In the genomic region with DNA sequence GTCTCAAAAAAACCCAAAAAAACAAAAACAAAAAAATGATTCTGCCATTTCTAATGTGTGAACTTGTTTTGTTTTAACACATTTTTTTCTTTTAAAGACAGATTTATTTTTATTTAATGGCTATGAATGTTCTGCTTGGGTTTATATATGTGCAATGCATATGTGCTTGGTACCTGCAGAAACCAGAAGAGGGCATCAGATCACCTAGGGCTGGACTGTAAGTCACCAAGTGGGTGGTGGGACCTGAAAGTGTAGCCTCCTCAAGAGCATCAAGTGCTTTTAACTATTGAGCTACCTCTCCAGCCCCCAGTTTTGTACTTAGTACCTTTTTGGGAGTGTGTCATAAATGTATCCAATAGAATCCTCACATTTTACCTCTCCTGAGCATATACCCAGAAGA, we compare ENCODE assay signal across 15 mouse cellular contexts. TPM values are rescaled to one million over a fixed set of nuclear protein-coding genes. Genes with fewer than 3 reads are reported as not detected.
DNase-seq lines count a peak whose midpoint lies in the region; ATAC-seq and TF ChIP-seq lines count a peak whose summit lies in the region.
"Had no signal": no experiment of that assay in that cellular context is flagged by ENCODE, and none has a peak within 500 bp of the region (broad histone marks: within the 10 kb centered on the region; RNA-seq: fewer than 3 reads in every experiment).

No protein-coding gene starts in this region.

- peaks cover 4% of the 10 kb centered on the region; the same call in 1 of the 2 replicates for H3K36me3 ChIP-seq in kidney, postnatal 0 days (ENCODE audit: insufficient read depth, low read length)
- H3K36me3 ChIP-seq in ES-Bruce4 (ENCODE audit: control insufficient read depth, insufficient read depth, low read length, poor library complexity, severe bottlenecking) = 0 out of 2 replicates have a peak, but pooled peaks cover 2% of the 10 kb centered on the region

- no peaks in the 10 kb centered on the region for H3K4me1 ChIP-seq in kidney, postnatal 0 days (replicated peaks; ENCODE audit: insufficient read depth, low read length)
- no peaks in the 10 kb centered on the region for H3K4me1 ChIP-seq in ES-Bruce4 (ENCODE audit: control insufficient read depth, insufficient read depth, low read length)
- H3K4me1 ChIP-seq: embryonic facial prominence, embryonic 10.5 days had no signal

- no peak overlapping the region for H3K27ac ChIP-seq in kidney, postnatal 0 days
- H3K27ac ChIP-seq in ES-Bruce4 (ENCODE audit: insufficient read depth, low read length) = no peak overlapping the region
- H3K27ac ChIP-seq: embryonic facial prominence, embryonic 10.5 days; liver, embryonic 13.5 days had no signal

- no peak for ATAC-seq in kidney, postnatal 0 days (replicated peaks; ENCODE audit: low FRiP score, low read depth)
- 0 out of 2 replicates have a peak, but pooled peaks have one; percentile 52 for ATAC-seq in megakaryocyte-erythroid progenitor cell, adult 5-6 weeks (replicated peaks; ENCODE audit: low FRiP score, low TSS enrichment, poor library complexity, severe bottlenecking)
- ATAC-seq: activated CD4-positive, CD25-positive, alpha-beta regulatory T cell, adult 4 months had no signal

- H3K4me2 ChIP-seq in kidney, postnatal 0 days (ENCODE audit: low read length) = no peak overlapping the region
- H3K4me2 ChIP-seq: liver, embryonic 13.5 days had no signal

- no peak overlapping the region for H3K4me3 ChIP-seq in kidney, postnatal 0 days (replicated peaks; ENCODE audit: low read depth, low read length)
- no peak overlapping the region for H3K4me3 ChIP-seq in ES-Bruce4 (ENCODE audit: low read depth, low read length)
- H3K4me3 ChIP-seq: embryonic facial prominence, embryonic 10.5 days; liver, embryonic 13.5 days had no signal

- no peak for TF ChIP-seq POLR2A in ES-Bruce4 (IDR thresholded peaks at IDR 0.05; ENCODE audit: insufficient read depth, low read length)

- H3K9ac ChIP-seq in kidney, postnatal 0 days (ENCODE audit: low read depth, low read length) = no peak overlapping the region
- H3K9ac ChIP-seq in ES-Bruce4 (ENCODE audit: low read depth, poor library complexity, severe bottlenecking) = no peak overlapping the region
- H3K9ac ChIP-seq: liver, embryonic 13.5 days had no signal

- TF ChIP-seq CTCF in kidney, postnatal 0 days (IDR thresholded peaks at IDR 0.05; ENCODE audit: low read depth) = peak; percentile 45
- peak; percentile 35 for TF ChIP-seq CTCF in ES-Bruce4 (IDR thresholded peaks at IDR 0.05; ENCODE audit: low read depth, low read length)

- TF ChIP-seq EP300 in ES-Bruce4 (IDR thresholded peaks at IDR 0.05; ENCODE audit: insufficient read depth, low read depth, low read length) = no peak

- no peak for DNase-seq in kidney, postnatal 0 days (ENCODE audit: low spot score)
- DNase-seq in kidney, adult 9 months = no peak
- DNase-seq in 416B (ENCODE audit: low read depth) = peak; percentile 49
- DNase-seq in urinary bladder, postnatal 10 days (ENCODE audit: low spot score) = no peak
- DNase-seq in right cerebral cortex, postnatal 10 days (ENCODE audit: low spot score in 2 of 2) = no peak
- DNase-seq: cerebellum, adult 9-10 months; kidney, adult 2 months; liver, embryonic 13.5 days had no signal

- no peaks in the 10 kb centered on the region for H3K9me3 ChIP-seq in kidney, postnatal 0 days (replicated peaks; ENCODE audit: low read length)
- no peaks in the 10 kb centered on the region for H3K9me3 ChIP-seq in ES-Bruce4 (replicated peaks; ENCODE audit: control insufficient read depth, insufficient read depth, low read length, poor library complexity, severe bottlenecking)
- H3K9me3 ChIP-seq: embryonic facial prominence, embryonic 10.5 days; G1E; liver, embryonic 13.5 days had no signal

- H3K27me3 ChIP-seq in kidney, postnatal 0 days (ENCODE audit: insufficient read depth, low read length) = no peaks in the 10 kb centered on the region
- H3K27me3 ChIP-seq in ES-Bruce4 (ENCODE audit: control insufficient read depth, insufficient read depth, low read length, poor library complexity, severe bottlenecking) = no peaks in the 10 kb centered on the region
- H3K27me3 ChIP-seq: liver, embryonic 13.5 days had no signal

RNA-seq across cellular contexts. Expression of a gene that starts 4.9 kb away (rescaled TPM):
- 0.08 TPM in 1 of 2 replicates, not detected in the other for polyA plus RNA-seq in kidney, postnatal 0 days (2015; fragmentation: Nextera tagmentation; extraction: Ambion mirVana)
- polyA plus RNA-seq in ES-Bruce4 (2011; ENCODE audit: insufficient read depth, insufficient read length, low read depth, missing spikeins) = 0.91 TPM in 1 of 2 replicates, not detected in the other
- total RNA-seq in megakaryocyte-erythroid progenitor cell, adult 5-6 weeks (2014; fragmentation: Nextera tagmentation) = 6.4 and 10.1 TPM in 2 replicates
- 4.0 and 9.3 TPM in 2 replicates for total RNA-seq in megakaryocyte-erythroid progenitor cell, adult 5-6 weeks (2017)
- total RNA-seq: heart, adult 8-10 months had no signal
- polyA plus RNA-seq: G1E had no signal

RNA-seq across cellular contexts. Expression of a gene that starts 18.2 kb away (rescaled TPM):
- 0.12 and 0.14 TPM in 2 replicates for polyA plus RNA-seq in kidney, postnatal 0 days (2015; fragmentation: Nextera tagmentation; extraction: Ambion mirVana)
- polyA plus RNA-seq in ES-Bruce4 (2011; ENCODE audit: insufficient read depth, insufficient read length, low read depth, missing spikeins) = not detected in 2 replicates
- total RNA-seq in megakaryocyte-erythroid progenitor cell, adult 5-6 weeks (2014; fragmentation: Nextera tagmentation) = not detected in 2 replicates
- not detected in 2 replicates for total RNA-seq in megakaryocyte-erythroid progenitor cell, adult 5-6 weeks (2017)
- total RNA-seq: heart, adult 8-10 months; hematopoietic stem cell, adult 5-6 weeks had no signal
- polyA plus RNA-seq: embryonic facial prominence, embryonic 10.5 days had no signal

RNA-seq across cellular contexts. Expression of a gene that starts 18.2 kb away (rescaled TPM):
- polyA plus RNA-seq in kidney, postnatal 0 days (2015; fragmentation: Nextera tagmentation; extraction: Ambion mirVana) = 15.9 and 16.3 TPM in 2 replicates
- 14.6 and 15.6 TPM in 2 replicates for polyA plus RNA-seq in ES-Bruce4 (2011; ENCODE audit: insufficient read depth, insufficient read length, low read depth, missing spikeins)
- 14.9 and 22.2 TPM in 2 replicates for total RNA-seq in megakaryocyte-erythroid progenitor cell, adult 5-6 weeks (2014; fragmentation: Nextera tagmentation)
- 14.6 and 28.8 TPM in 2 replicates for total RNA-seq in megakaryocyte-erythroid progenitor cell, adult 5-6 weeks (2017)

RNA-seq across cellular contexts. Expression of a gene that starts 18.3 kb away (rescaled TPM):
- 23.1 and 27.1 TPM in 2 replicates for polyA plus RNA-seq in kidney, postnatal 0 days (2015; fragmentation: Nextera tagmentation; extraction: Ambion mirVana)
- 9.3 and 10.9 TPM in 2 replicates for polyA plus RNA-seq in ES-Bruce4 (2011; ENCODE audit: insufficient read depth, insufficient read length, low read depth, missing spikeins)
- total RNA-seq in megakaryocyte-erythroid progenitor cell, adult 5-6 weeks (2014; fragmentation: Nextera tagmentation) = 17.9 and 25.4 TPM in 2 replicates
- 8.3 and 9.8 TPM in 2 replicates for total RNA-seq in megakaryocyte-erythroid progenitor cell, adult 5-6 weeks (2017)

RNA-seq across cellular contexts. Expression of a gene that starts 32.0 kb away (rescaled TPM):
- 0.57 and 0.79 TPM in 2 replicates for polyA plus RNA-seq in kidney, postnatal 0 days (2015; fragmentation: Nextera tagmentation; extraction: Ambion mirVana)
- 1.6 TPM in 1 of 2 replicates, not detected in the other for polyA plus RNA-seq in ES-Bruce4 (2011; ENCODE audit: insufficient read depth, insufficient read length, low read depth, missing spikeins)
- total RNA-seq in megakaryocyte-erythroid progenitor cell, adult 5-6 weeks (2014; fragmentation: Nextera tagmentation) = 6.7 and 15.5 TPM in 2 replicates
- 14.0 and 19.4 TPM in 2 replicates for total RNA-seq in megakaryocyte-erythroid progenitor cell, adult 5-6 weeks (2017)
- polyA plus RNA-seq: G1E had no signal
